Mouse (Mus musculus): ENCODE results near the gene Kif26b. TPM values are rescaled to one million over a fixed set of nuclear protein-coding genes. Genes with fewer than 3 reads are reported as not detected.

Gene Kif26b
- polyA plus RNA-seq, 1 experiment: 0.15 TPM

DNA sequence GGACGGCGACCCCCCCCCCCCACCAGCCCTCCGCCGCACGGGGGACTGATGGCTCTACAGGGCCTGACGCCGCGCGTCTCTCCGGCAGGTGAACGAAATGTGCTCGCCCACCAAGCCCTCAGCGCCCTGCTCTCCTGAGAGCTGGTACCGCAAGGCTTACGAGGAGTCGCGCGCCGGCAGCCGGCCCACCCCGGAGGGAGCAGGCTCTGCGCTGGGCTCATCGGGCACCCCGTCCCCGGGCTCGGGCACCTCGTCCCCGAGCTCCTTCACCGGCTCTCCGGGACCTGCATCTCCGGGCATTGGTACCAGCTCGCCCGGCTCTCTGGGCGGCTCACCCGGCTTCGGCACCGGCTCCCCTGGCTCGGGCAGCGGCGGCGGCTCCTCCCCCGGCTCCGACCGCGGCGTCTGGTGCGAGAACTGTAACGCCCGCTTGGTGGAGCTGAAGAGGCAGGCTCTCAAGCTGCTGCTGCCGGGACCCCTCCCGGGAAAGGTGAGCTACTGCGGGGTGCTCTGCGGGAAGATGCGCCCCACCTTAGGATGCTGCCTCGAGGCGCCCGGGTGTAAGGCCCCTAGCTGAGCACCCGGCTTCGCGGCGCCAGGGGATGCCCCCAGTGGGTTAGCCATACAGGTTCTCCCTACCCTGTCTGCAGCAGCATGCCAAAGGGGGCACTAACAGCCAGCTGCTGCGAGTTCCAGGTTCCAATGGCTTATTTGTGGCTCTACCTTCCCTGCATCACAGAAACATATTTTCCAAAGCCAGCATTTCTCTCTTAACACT lies 1.6 kb downstream of the Kif26b start:
- H3K4me1 ChIP-seq (ENCODE audit: control insufficient read depth, insufficient read depth, low read length): no peaks in the 10 kb centered on the region; the same call in 1 of the 2 replicates
- TF ChIP-seq POLR2A (IDR thresholded peaks at IDR 0.05; ENCODE audit: borderline replicate concordance, low read depth, low read length): no peak
- peak; percentile 32; the same call in 1 of the 2 replicates for TF ChIP-seq CTCF (IDR thresholded peaks at IDR 0.05; ENCODE audit: low read depth, low read length)
- H3K4me3 ChIP-seq (ENCODE audit: insufficient read depth, low read length): peak overlapping the region; percentile 62
- no peak overlapping the region for H3K27ac ChIP-seq (ENCODE audit: insufficient read depth, low read depth, low read length)

DNA sequence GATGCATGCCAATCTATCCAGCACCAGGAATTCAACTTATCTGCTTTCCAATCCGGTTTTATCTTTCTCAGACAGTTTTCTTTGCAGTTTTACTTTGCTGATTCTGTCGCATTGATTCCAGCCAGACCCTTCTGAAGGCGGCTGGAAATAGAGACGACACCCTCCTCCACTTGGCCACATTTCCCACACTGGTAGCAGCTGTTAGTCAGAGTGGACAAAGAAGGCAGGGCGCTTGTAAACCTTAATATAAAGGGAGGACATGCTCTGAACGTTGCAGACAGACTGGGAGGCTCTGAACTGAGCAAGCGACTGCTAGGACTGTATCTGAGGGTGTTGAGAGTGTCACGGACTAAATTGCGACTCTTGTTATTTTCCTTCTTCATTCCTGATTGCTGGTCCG lies 11.3 kb downstream of the Kif26b start:
- Histone ChIP-seq H3K4me1 (ENCODE audit: control insufficient read depth, insufficient read depth, low read length) (no peaks in the 10 kb centered on the region), H3K27ac (ENCODE audit: insufficient read depth, low read depth, low read length) (no peak overlapping the region), H3K4me3 (ENCODE audit: insufficient read depth, low read length) (no peak overlapping the region)
- TF ChIP-seq POLR2A (IDR thresholded peaks at IDR 0.05; ENCODE audit: borderline replicate concordance, low read depth, low read length): no peak
- TF ChIP-seq CTCF (IDR thresholded peaks at IDR 0.05; ENCODE audit: low read depth, low read length): no peak

DNA sequence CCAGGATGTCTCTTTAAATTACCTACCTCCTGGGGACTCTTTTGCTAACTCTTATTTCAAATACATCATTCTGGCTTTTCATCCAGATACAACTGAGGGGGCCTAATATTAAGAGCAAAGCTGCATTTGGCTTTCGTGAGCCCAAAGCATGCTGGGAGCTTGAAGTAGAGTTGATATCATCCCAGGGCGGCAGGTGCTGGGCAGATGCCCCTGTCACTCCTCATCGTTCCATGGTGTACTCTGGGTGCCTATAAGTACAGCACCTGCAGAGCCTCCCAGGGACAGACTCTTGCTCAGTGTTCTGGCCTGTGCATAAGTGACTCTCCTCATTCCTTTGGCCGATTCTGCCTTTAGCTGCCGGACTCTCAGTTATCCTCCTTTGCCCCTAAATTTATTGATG lies 13.5 kb downstream of the Kif26b start:
- no peak for TF ChIP-seq POLR2A (IDR thresholded peaks at IDR 0.05; ENCODE audit: borderline replicate concordance, low read depth, low read length)
- TF ChIP-seq CTCF (IDR thresholded peaks at IDR 0.05; ENCODE audit: low read depth, low read length): no peak
- no peak overlapping the region for H3K27ac ChIP-seq (ENCODE audit: insufficient read depth, low read depth, low read length)
- no peak overlapping the region for H3K4me3 ChIP-seq (ENCODE audit: insufficient read depth, low read length)
- H3K4me1 ChIP-seq (ENCODE audit: control insufficient read depth, insufficient read depth, low read length): no peaks in the 10 kb centered on the region

DNA sequence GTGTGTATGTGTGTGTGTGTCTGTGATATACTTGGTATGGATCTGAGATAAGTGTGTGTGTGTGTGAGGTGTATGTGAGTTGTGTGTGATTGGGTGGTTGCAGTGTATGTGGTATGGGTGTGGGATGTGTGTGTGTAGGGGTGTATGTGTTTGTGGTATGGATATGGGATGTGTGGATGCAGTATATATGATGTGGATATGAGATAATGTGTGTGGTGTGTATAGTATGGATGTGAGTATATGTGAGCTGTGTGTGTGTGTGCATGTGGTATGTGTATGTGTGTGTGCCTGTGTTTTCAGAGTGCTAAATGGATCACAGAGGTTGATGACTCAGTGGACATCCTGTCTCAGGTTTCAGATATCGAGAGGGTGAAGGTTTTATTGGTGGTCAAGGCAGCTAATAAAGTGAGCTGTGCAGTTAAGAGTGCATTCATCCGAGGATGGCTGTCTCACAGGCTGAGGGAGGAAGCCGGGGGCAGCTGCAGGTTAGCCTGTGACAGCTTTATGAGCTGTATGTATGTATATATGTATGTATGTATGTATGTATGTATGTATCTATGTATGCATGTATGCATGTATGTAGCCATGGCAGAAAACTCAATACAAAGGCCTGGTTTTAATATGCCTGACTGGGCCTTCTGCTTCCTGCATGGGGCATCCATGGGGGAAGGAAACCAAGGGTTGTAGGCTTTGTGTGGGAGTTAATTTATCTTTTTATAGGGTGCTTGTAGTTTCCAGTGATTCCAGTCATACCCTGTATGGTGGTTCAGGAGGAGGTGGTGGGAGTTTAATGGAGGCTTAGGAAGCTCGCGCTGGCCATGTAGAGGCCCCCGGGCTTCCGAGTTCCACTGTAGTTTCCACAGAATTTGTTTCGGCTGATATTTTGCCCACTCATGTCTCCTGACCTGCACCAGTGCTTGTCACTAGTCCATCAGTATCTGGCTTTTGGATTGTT lies 14.3 kb downstream of the Kif26b start:
- no peak overlapping the region for H3K4me3 ChIP-seq (ENCODE audit: insufficient read depth, low read length)
- no peaks in the 10 kb centered on the region for H3K4me1 ChIP-seq (ENCODE audit: control insufficient read depth, insufficient read depth, low read length)
- H3K27ac ChIP-seq (ENCODE audit: insufficient read depth, low read depth, low read length): no peak overlapping the region
- TF ChIP-seq CTCF (IDR thresholded peaks at IDR 0.05; ENCODE audit: low read depth, low read length): no peak
- no peak for TF ChIP-seq POLR2A (IDR thresholded peaks at IDR 0.05; ENCODE audit: borderline replicate concordance, low read depth, low read length)

DNA sequence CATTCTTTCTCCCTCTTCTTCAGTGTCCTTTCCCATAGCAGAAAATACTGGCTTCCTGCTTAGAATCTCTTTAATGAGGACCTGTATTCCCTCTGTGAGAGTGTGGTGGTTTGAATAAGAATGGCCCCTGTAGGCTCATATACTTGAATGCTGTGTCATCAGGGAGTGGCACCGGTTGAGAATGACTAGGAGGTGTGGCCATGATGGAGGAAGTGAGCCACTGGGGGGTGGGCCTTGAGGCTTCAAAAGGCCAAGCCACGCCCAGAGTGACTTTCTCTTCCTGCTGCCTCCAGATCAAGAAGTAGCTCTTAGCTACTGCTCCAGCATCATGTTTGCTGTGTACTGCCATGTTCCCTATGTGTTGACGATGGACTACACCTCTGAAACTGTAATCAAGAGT lies 15.7 kb downstream of the Kif26b start:
- Histone ChIP-seq H3K4me1 (ENCODE audit: control insufficient read depth, insufficient read depth, low read length) (no peaks in the 10 kb centered on the region), H3K4me3 (ENCODE audit: insufficient read depth, low read length) (no peak overlapping the region)
- TF ChIP-seq CTCF (IDR thresholded peaks at IDR 0.05; ENCODE audit: low read depth, low read length) (no peak), POLR2A (IDR thresholded peaks at IDR 0.05; ENCODE audit: borderline replicate concordance, low read depth, low read length) (no peak)

DNA sequence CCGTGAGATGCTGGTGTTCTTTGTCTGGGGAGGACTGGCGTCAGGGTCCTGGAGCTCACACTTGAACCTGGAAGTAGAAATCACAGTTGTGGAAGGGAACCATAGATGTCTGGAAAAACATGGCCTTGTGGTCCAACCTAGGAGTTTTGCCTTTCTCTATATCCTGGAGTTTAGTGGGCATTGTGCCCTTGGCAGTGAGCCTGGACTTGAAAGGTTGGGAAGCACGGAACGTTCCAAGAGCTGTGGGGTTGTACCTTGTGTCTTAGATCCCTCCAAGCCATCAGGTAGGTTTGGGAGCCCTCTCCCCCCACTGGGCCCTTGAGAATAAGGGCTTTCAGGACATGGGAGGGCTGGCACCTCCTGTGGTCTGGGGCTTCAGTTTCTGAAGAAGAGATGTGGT lies 20.7 kb downstream of the Kif26b start:
- H3K4me3 ChIP-seq (ENCODE audit: insufficient read depth, low read length): no peak overlapping the region
- no peak overlapping the region for H3K27ac ChIP-seq (ENCODE audit: insufficient read depth, low read depth, low read length)
- no peak for TF ChIP-seq CTCF (IDR thresholded peaks at IDR 0.05; ENCODE audit: low read depth, low read length)
- TF ChIP-seq POLR2A (IDR thresholded peaks at IDR 0.05; ENCODE audit: borderline replicate concordance, low read depth, low read length): no peak
- H3K4me1 ChIP-seq (ENCODE audit: control insufficient read depth, insufficient read depth, low read length): no peaks in the 10 kb centered on the region

More for the DNA sequence above, 15.7 kb downstream of the Kif26b start:
- no peak overlapping the region for H3K27ac ChIP-seq (ENCODE audit: insufficient read depth, low read depth, low read length)

DNA sequence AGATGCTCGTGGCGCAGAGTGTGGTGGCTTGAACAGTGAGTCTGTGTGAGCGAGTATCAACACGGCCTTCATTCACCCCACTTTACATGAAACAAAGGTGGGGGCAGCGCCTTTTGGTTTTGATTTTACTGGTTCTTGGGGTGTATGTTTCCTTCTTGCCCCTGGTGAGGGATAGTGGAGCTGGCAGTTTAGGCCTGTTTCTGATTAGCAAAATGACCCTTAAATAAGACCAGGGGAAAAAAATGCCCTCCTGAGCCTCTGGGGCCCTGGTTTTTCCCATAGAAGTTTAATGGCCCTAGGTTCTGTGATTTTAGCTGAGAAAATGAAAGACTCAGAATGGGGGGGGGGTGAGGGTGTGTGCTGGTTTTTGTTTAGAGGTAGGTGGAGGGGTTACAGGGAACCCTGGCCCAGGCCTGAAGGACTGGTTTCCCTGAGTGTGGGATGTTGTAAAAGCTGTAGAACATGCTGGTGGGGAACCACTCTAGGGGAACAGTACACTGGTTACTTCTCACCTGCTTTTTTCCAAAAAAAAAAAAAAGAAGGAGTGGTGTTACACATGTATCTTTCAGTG lies 21.6 kb downstream of the Kif26b start:
- no peak for TF ChIP-seq CTCF (IDR thresholded peaks at IDR 0.05; ENCODE audit: low read depth, low read length)

DNA sequence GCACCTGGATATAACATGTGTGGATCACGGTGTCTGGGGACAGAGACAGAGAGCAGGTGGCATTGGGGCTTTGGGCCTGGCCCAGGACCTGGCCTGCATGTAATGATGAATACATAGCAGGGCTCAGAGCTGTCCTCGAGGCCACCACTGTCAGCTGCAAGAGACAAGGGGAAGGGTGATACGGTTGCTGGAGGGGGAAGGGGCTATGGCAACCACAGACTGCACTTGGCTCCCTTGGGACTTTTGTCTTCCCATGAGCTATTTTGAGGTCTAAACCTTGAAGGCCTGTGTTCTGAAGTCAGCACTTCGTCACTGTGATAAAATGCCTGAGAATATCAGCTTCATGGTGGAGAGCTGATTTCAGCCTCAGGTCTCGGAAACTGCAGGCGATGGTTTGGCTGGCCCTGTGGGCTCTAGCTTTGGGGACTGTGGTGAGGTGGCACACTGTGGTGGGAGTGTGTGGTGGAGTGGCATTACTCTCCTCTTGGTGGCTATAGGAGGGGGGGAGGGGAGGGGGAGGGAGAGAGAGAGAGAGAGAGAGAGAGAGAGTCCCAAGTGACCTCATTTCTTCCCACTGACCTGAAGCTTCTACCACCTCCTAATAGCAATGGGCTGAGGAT lies 23.5 kb downstream of the Kif26b start:
- no peak for TF ChIP-seq CTCF (IDR thresholded peaks at IDR 0.05; ENCODE audit: low read depth, low read length)
- no peak for TF ChIP-seq POLR2A (IDR thresholded peaks at IDR 0.05; ENCODE audit: borderline replicate concordance, low read depth, low read length)
- H3K27ac ChIP-seq (ENCODE audit: insufficient read depth, low read depth, low read length): no peak overlapping the region

More for the DNA sequence above, 21.6 kb downstream of the Kif26b start:
- H3K4me1 ChIP-seq (ENCODE audit: control insufficient read depth, insufficient read depth, low read length): no peaks in the 10 kb centered on the region
- no peak overlapping the region for H3K27ac ChIP-seq (ENCODE audit: insufficient read depth, low read depth, low read length)
- no peak overlapping the region for H3K4me3 ChIP-seq (ENCODE audit: insufficient read depth, low read length)

DNA sequence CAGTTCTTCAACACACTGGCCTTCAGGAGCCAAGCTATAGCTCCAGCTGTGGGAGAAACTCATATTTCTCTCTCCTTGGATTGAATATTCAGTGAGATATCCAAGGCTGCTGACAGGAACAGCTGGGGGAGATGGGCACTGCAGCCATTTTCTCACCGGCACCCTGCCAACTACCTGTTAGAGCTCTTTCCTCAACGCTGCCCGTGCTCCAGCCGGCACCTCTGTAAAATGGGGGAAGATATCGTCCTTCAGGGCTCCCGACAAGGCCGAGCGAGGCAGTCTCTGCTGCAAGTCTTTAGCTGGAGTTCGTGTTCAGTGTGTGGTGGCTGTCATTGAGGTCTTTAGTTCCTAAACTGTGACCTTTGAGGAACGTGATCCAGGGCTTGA lies 24.0 kb downstream of the Kif26b start:
- no peak for TF ChIP-seq CTCF (IDR thresholded peaks at IDR 0.05; ENCODE audit: low read depth, low read length)
- TF ChIP-seq POLR2A (IDR thresholded peaks at IDR 0.05; ENCODE audit: borderline replicate concordance, low read depth, low read length): no peak
- Histone ChIP-seq H3K4me1 (ENCODE audit: control insufficient read depth, insufficient read depth, low read length) (no peaks in the 10 kb centered on the region), H3K27ac (ENCODE audit: insufficient read depth, low read depth, low read length) (no peak overlapping the region), H3K4me3 (ENCODE audit: insufficient read depth, low read length) (no peak overlapping the region)

More for the DNA sequence above, 23.5 kb downstream of the Kif26b start:
- no peak overlapping the region for H3K4me3 ChIP-seq (ENCODE audit: insufficient read depth, low read length)
- no peaks in the 10 kb centered on the region for H3K4me1 ChIP-seq (ENCODE audit: control insufficient read depth, insufficient read depth, low read length)
